Mouse (Mus musculus) heart, embryonic 13.5 days (tissue): ENCODE measurements around the gene Fam71a. TPM values are rescaled to one million over a fixed set of nuclear protein-coding genes. Genes with fewer than 3 reads are reported as not detected.
"Not testable (repeated sequence)": the region's sequence is repeated elsewhere in the genome, so short reads cannot be mapped to it uniquely, and the experiment has no call there.

ENCODE experiments used
- ATAC-seq: fragments of 200-750 bp; cut with Nextera tagmentation; 2 replicates; pipeline ENCODE4 v1.8.0; 2017; ENCODE audit warnings: moderate TSS enrichment; ENCODE audit not compliant: insufficient number of reproducible peaks, low FRiP score, low TSS enrichment; ENCODE audit errors: extremely low read depth
- H3K27ac ChIP-seq: fragments of 300-500 bp; sonication (generic); replicated peaks from 2 replicates; pipeline ENCODE4 v1.5.1; 2015; ENCODE audit warnings: moderate library complexity, mild to moderate bottlenecking, inconsistent platforms
- H3K27me3 ChIP-seq: fragments of 300-500 bp; sonication (generic); replicated peaks from 2 replicates; pipeline ENCODE4 v1.6.1; 2015; ENCODE audit warnings: mild to moderate bottlenecking, inconsistent platforms
- H3K36me3 ChIP-seq: fragments of 300-500 bp; sonication (generic); 2 replicates; pipeline ENCODE4 v1.6.1; 2015; ENCODE audit warnings: mild to moderate bottlenecking, inconsistent platforms
- H3K4me1 ChIP-seq: fragments of 300-500 bp; sonication (generic); 2 replicates; pipeline ENCODE4 v1.6.1; 2015; ENCODE audit warnings: inconsistent platforms
- H3K4me2 ChIP-seq: fragments of 300-500 bp; sonication (generic); 2 replicates; pipeline ENCODE4 v1.6.1; 2015; ENCODE audit warnings: inconsistent platforms, mild to moderate bottlenecking, moderate library complexity
- H3K4me3 ChIP-seq: fragments of 300-500 bp; sonication (generic); 2 replicates; pipeline ENCODE4 v1.5.1; 2015; ENCODE audit warnings: moderate library complexity, mild to moderate bottlenecking, inconsistent platforms
- H3K9ac ChIP-seq: fragments of 300-500 bp; sonication (generic); 2 replicates; pipeline ENCODE4 v1.6.1; 2015; ENCODE audit warnings: inconsistent platforms, mild to moderate bottlenecking, moderate library complexity
- H3K9me3 ChIP-seq: fragments of 300-500 bp; sonication (generic); 2 replicates; pipeline ENCODE4 v1.6.1; 2016; ENCODE audit warnings: inconsistent platforms
- WGBS: fragments of 180-500 bp; shearing (Covaris S2); methylation state at CpG from one replicate; pipeline ENCODE4 v1.1.7; 2015; ENCODE audit warnings: mixed read lengths; 5-methylcytosine and 5-hydroxymethylcytosine counted together
- polyA plus RNA-seq: library from polyadenylated mRNA; unstranded; fragments of >200 nt; fragmentation: Nextera tagmentation; extraction: Ambion mirVana; gene quantifications from 2 replicates; pipeline ENCODE4 v1.2.1, GENCODE M21; 2015

The Fam71a gene
- polyA plus RNA-seq, 1 experiment from 2014 or later: not detected

DNA sequence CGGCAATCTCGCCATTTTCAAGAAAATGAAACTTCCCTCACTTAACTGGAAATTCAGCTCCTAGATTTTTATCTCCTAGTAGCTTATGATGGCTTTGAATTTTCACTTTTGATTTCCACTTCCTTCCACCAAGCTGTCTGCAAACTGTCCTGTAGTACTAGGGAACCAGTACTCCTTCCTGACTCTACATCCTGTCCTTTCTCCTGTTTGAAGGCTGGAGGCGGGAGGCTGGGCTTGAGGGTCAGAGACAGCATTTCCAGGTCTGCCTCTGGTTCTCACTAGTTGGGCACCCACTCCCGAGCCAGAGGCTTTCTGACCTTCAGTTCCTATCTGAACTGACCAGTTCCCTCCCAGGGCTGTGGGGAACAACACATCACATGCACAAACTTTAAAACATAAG is 15.8 kb upstream of the Fam71a start:
- 59% methylated on average over 4 of the region's 4 CpGs for WGBS
- no peak for ATAC-seq
- peaks cover 21% of the 10 kb centered on the region for H3K36me3 ChIP-seq
- peak overlapping the region; percentile 12; the same call in 1 of the 2 replicates for H3K27ac ChIP-seq
- no peak overlapping the region for H3K4me3 ChIP-seq
- H3K4me2 ChIP-seq: peak overlapping the region; percentile 92
- peaks cover 64% of the 10 kb centered on the region for H3K4me1 ChIP-seq
- H3K9ac ChIP-seq: peak overlapping the region; percentile 56; the same call in 1 of the 2 replicates
- H3K9me3 ChIP-seq: no peaks in the 10 kb centered on the region
- H3K27me3 ChIP-seq: peaks cover 13% of the 10 kb centered on the region

DNA sequence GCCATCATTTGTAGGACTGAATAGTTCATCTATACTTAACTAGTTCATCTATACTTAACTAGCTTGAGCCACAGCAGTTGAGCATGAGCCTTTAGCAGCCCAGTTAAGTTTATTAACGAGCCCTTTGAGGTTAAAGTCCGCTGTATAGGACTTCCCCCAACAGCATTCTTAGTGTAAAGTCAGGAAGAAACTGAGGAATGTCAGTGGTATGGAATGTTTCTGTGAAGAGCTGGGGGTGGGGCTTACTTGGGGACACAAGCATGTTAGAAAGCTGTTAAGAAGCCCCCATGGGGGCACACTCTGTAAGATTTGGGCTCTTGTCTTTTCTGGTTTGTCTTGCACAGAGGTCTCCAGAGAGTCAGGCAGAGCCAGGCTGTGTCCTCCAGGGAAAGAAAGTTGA is 15.2 kb upstream of the Fam71a start:
- H3K27me3 ChIP-seq: peaks cover 8% of the 10 kb centered on the region
- peaks cover 59% of the 10 kb centered on the region for H3K4me1 ChIP-seq
- H3K4me3 ChIP-seq: no peak overlapping the region
- peak overlapping the region; percentile 56; the same call in 1 of the 2 replicates for H3K9ac ChIP-seq
- ATAC-seq: no peak
- H3K27ac ChIP-seq: peak overlapping the region; percentile 12; the same call in 1 of the 2 replicates
- H3K9me3 ChIP-seq: no peaks in the 10 kb centered on the region
- WGBS: 25% methylated on average over 2 of the region's 2 CpGs
- H3K4me2 ChIP-seq: peak overlapping the region; percentile 92
- H3K36me3 ChIP-seq: peaks cover 26% of the 10 kb centered on the region

- Histone ChIP-seq H3K4me2 (peak overlapping the region; percentile 24; the same call in 1 of the 2 replicates), H3K9me3 (no peaks in the 10 kb centered on the region), H3K4me3 (no peak overlapping the region), H3K36me3 (peaks cover 35% of the 10 kb centered on the region), H3K9ac (0 out of 2 replicates have a peak overlapping the region, but pooled peaks have one; percentile 29), H3K27ac (no peak overlapping the region), H3K27me3 (no peaks in the 10 kb centered on the region; the same call in 1 of the 2 replicates), H3K4me1 (peaks cover 51% of the 10 kb centered on the region)
- 45% methylated on average over 15 of the region's 15 CpGs for WGBS
- no peak for ATAC-seq
Measured at GRCm38 (mm10) chr1:191178511-191179188, 14.0 kb upstream of the Fam71a start.

GRCm38 (mm10) chr1:191176887-191177286 is 12.3 kb upstream of the Fam71a start:
- no peak overlapping the region for H3K9ac ChIP-seq
- no peak for ATAC-seq
- H3K4me2 ChIP-seq: no peak overlapping the region
- H3K27me3 ChIP-seq: no peaks in the 10 kb centered on the region; the same call in 1 of the 2 replicates
- WGBS: 58% methylated on average over 7 of the region's 7 CpGs
- no peaks in the 10 kb centered on the region for H3K9me3 ChIP-seq
- peaks cover 50% of the 10 kb centered on the region for H3K4me1 ChIP-seq
- peaks cover 50% of the 10 kb centered on the region for H3K36me3 ChIP-seq
- no peak overlapping the region for H3K4me3 ChIP-seq
- no peak overlapping the region for H3K27ac ChIP-seq

- Histone ChIP-seq H3K4me1 (peaks cover 6% of the 10 kb centered on the region), H3K4me2 (no peak overlapping the region), H3K4me3 (no peak overlapping the region), H3K27ac (no peak overlapping the region), H3K27me3 (no peaks in the 10 kb centered on the region), H3K9me3 (no peaks in the 10 kb centered on the region), H3K9ac (no peak overlapping the region), H3K36me3 (peaks cover 78% of the 10 kb centered on the region)
- WGBS: 11% methylated on average over 6 of the region's 6 CpGs
- ATAC-seq: no peak
Measured at GRCm38 (mm10) chr1:191172487-191172886, 7.9 kb upstream of the Fam71a start.

GRCm38 (mm10) chr1:191170444-191170843 is 5.8 kb upstream of the Fam71a start:
- no peak overlapping the region for H3K9ac ChIP-seq
- H3K9me3 ChIP-seq: no peaks in the 10 kb centered on the region
- no peak for ATAC-seq
- no peaks in the 10 kb centered on the region for H3K4me1 ChIP-seq
- H3K27me3 ChIP-seq: no peaks in the 10 kb centered on the region
- H3K4me2 ChIP-seq: no peak overlapping the region
- WGBS: 59% methylated on average over 2 of the region's 2 CpGs
- H3K4me3 ChIP-seq: no peak overlapping the region
- peaks cover 58% of the 10 kb centered on the region for H3K36me3 ChIP-seq
- H3K27ac ChIP-seq: no peak overlapping the region

DNA sequence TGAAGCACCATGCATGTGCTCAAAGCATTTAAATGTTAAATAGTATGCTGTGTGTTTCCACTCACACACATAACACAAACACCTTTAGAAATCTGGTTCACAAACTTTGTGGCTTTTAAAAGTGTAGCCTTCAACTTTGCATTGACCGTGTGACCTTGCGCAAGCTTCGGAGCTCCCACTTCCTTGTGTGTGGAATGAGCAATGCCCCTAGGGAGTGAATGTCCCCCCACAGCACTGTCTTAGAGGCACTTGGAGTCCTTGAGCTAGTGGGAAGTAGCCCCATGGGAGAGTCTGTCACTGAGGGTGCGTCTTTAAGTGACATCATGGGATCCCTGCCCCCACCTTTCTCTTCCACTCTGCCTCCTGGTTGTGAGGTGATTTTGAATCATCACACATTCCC is 1.6 kb upstream of the Fam71a start:
- H3K36me3 ChIP-seq: peaks cover 21% of the 10 kb centered on the region
- H3K9ac ChIP-seq: no peak overlapping the region
- H3K27ac ChIP-seq: no peak overlapping the region
- 63% methylated on average over 4 of the region's 4 CpGs for WGBS
- H3K4me3 ChIP-seq: no peak overlapping the region
- H3K4me2 ChIP-seq: no peak overlapping the region
- no peaks in the 10 kb centered on the region for H3K27me3 ChIP-seq
- no peak for ATAC-seq
- no peaks in the 10 kb centered on the region for H3K9me3 ChIP-seq
- no peaks in the 10 kb centered on the region for H3K4me1 ChIP-seq

DNA sequence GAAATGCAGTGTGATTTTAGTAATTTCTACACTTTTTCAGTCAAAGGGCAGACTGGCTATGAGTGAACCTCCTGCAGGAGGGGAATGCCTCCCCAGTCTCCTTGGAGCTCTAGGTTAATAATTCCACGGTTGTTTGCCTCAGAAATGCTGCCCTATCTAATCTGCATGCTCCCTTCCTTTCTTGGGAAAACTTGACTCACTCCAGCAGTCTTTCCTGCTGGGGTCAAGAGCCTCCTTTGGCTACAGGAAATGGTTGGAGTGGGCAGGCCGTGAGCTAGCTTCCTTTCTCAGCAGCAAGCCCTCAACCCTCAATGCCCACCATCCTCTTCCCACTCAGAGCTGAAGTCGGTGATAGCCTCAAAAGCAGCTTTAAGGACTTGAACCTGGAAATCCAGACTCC is 10.3 kb downstream of the Fam71a start:
- no peak overlapping the region for H3K4me2 ChIP-seq
- no peak overlapping the region for H3K4me3 ChIP-seq
- no peaks in the 10 kb centered on the region for H3K36me3 ChIP-seq
- H3K9me3 ChIP-seq: peaks cover 8% of the 10 kb centered on the region; the same call in 1 of the 2 replicates
- no peak for ATAC-seq
- H3K27me3 ChIP-seq: no peaks in the 10 kb centered on the region
- 25% methylated on average over 3 of the region's 3 CpGs for WGBS
- no peak overlapping the region for H3K9ac ChIP-seq
- peaks cover 12% of the 10 kb centered on the region for H3K4me1 ChIP-seq
- peak overlapping the region; percentile 85 for H3K27ac ChIP-seq

GRCm38 (mm10) chr1:191153052-191153451 is 11.6 kb downstream of the Fam71a start:
- Histone ChIP-seq H3K36me3 (no peaks in the 10 kb centered on the region), H3K4me2 (no peak overlapping the region), H3K4me3 (no peak overlapping the region), H3K27ac (peak overlapping the region; percentile 85; the same call in 1 of the 2 replicates), H3K4me1 (peaks cover 12% of the 10 kb centered on the region), H3K9ac (no peak overlapping the region), H3K9me3 (peaks cover 8% of the 10 kb centered on the region; the same call in 1 of the 2 replicates), H3K27me3 (no peaks in the 10 kb centered on the region)
- whole genome bisulfite sequencing: 14% methylated on average over 4 of the region's 4 CpGs
- no peak for ATAC-seq

- no peaks in the 10 kb centered on the region for H3K9me3 ChIP-seq
- WGBS: 58% methylated on average over 8 of the region's 8 CpGs
- no peaks in the 10 kb centered on the region for H3K36me3 ChIP-seq
- no peak for ATAC-seq
- H3K4me1 ChIP-seq: peaks cover 12% of the 10 kb centered on the region
- H3K27me3 ChIP-seq: no peaks in the 10 kb centered on the region
- H3K9ac ChIP-seq: no peak overlapping the region
- no peak overlapping the region for H3K4me3 ChIP-seq
- no peak overlapping the region for H3K4me2 ChIP-seq
- peak overlapping the region; percentile 28; the same call in 1 of the 2 replicates for H3K27ac ChIP-seq
Measured at GRCm38 (mm10) chr1:191150924-191151605, 13.6 kb downstream of the Fam71a start.

DNA sequence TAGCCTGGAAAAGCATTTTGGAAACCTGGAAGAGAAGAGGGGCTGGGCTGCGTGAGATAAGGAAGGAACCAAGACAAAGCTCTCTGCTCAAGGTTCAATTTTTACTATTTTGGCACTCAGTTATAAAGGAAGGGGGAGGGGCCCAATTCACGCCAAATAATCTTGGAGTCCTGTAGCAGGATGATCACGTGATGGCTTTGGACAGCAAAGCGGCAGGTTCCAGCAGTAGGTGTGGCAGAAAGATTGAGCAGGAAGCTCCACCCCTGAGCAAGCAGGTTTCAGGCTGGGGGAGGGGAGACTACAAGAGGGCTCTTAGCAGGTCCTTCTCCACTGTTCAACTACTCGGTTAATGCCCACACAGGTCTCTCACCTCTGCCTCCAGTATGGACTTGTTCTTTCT is 15.1 kb downstream of the Fam71a start:
- H3K9me3 ChIP-seq, H3K27me3 ChIP-seq, H3K9ac ChIP-seq, ATAC-seq, H3K4me3 ChIP-seq, H3K36me3 ChIP-seq, H3K4me1 ChIP-seq, H3K4me2 ChIP-seq, H3K27ac ChIP-seq: not testable (repeated sequence)
- 72% methylated on average over 5 of the region's 5 CpGs for WGBS
